Mouse (Mus musculus) erythroblast, embryonic 14.5 days (primary cell): ENCODE data around the gene Mtmr4. TPM values are rescaled to one million over a fixed set of nuclear protein-coding genes. Genes with fewer than 3 reads are reported as not detected.

Source experiments
- H3K27me3 ChIP-seq: 2 replicates; pipeline ENCODE4 v1.6.1; 2012; ENCODE audit warnings: inconsistent platforms; ENCODE audit not compliant: control insufficient read depth
- H3K36me3 ChIP-seq: 2 replicates; pipeline ENCODE4 v1.6.1; 2012; ENCODE audit warnings: mild to moderate bottlenecking, inconsistent platforms; ENCODE audit not compliant: control insufficient read depth
- H3K4me1 ChIP-seq: 2 replicates; pipeline ENCODE4 v1.6.1; 2012; ENCODE audit warnings: inconsistent platforms; ENCODE audit not compliant: control insufficient read depth
- H3K4me3 ChIP-seq: replicated peaks from 2 replicates; pipeline ENCODE3; 2012; ENCODE audit warnings: moderate library complexity, mild to moderate bottlenecking, inconsistent platforms
- H3K9me3 ChIP-seq: 2 replicates; pipeline ENCODE4 v1.6.1; 2012; ENCODE audit warnings: low read length, inconsistent platforms, mixed read lengths; ENCODE audit not compliant: control insufficient read depth
- GATA1 ChIP-seq: IDR thresholded peaks from 2 replicates; pipeline ENCODE4 v1.6.1; 2012; ENCODE audit warnings: low read length, inconsistent platforms, mixed read lengths
- TAL1 ChIP-seq: IDR thresholded peaks from 3 replicates; pipeline ENCODE4 v1.6.1; 2012; ENCODE audit warnings: low read length, inconsistent platforms, mixed read lengths
- polyA plus RNA-seq: library from polyadenylated mRNA; stranded (reverse); fragments of >175 nt; gene quantifications from 2 replicates; pipeline ENCODE4 v1.2.3, GENCODE M21; 2012

Mtmr4 gene
- polyA plus RNA-seq, 1 experiment, result 0.20 TPM

GRCm38 (mm10) chr11:87623160-87623559, 31.2 kb downstream of the Mtmr4 start:
- H3K4me1 ChIP-seq, result peaks cover 23% of the 10 kb centered on the region
- H3K27me3 ChIP-seq, result no peaks in the 10 kb centered on the region
- peaks cover 19% of the 10 kb centered on the region for H3K36me3 ChIP-seq

GRCm38 (mm10) chr11:87629859-87630258, 37.9 kb downstream of the Mtmr4 start:
- TF ChIP-seq TAL1 (no peak), GATA1 (no peak)
- Histone ChIP-seq H3K27me3 (no peaks in the 10 kb centered on the region), H3K36me3 (no peaks in the 10 kb centered on the region; the same call in 1 of the 2 replicates), H3K4me1 (peaks cover 3% of the 10 kb centered on the region), H3K4me3 (no peak overlapping the region), H3K9me3 (no peaks in the 10 kb centered on the region)

More at GRCm38 (mm10) chr11:87623160-87623559, 31.2 kb downstream of the Mtmr4 start:
- no peak for TF ChIP-seq GATA1
- no peak for TF ChIP-seq TAL1
- Histone ChIP-seq H3K9me3 (no peaks in the 10 kb centered on the region), H3K4me3 (no peak overlapping the region)

GRCm38 (mm10) chr11:87638793-87639192, 46.8 kb downstream of the Mtmr4 start:
- H3K4me1 ChIP-seq, result peaks cover 12% of the 10 kb centered on the region
- peak overlapping the region; percentile 64 for H3K4me3 ChIP-seq
- no peaks in the 10 kb centered on the region for H3K9me3 ChIP-seq
- H3K27me3 ChIP-seq, result no peaks in the 10 kb centered on the region
- TF ChIP-seq TAL1 (no peak), GATA1 (no peak)
- H3K36me3 ChIP-seq, result no peaks in the 10 kb centered on the region

GRCm38 (mm10) chr11:87639206-87639605, 47.2 kb downstream of the Mtmr4 start:
- Histone ChIP-seq H3K9me3 (no peaks in the 10 kb centered on the region), H3K4me1 (peaks cover 12% of the 10 kb centered on the region)

GRCm38 (mm10) chr11:87642865-87643264, 50.9 kb downstream of the Mtmr4 start:
- Histone ChIP-seq H3K27me3 (no peaks in the 10 kb centered on the region), H3K4me3 (no peak overlapping the region), H3K4me1 (peaks cover 14% of the 10 kb centered on the region), H3K36me3 (no peaks in the 10 kb centered on the region), H3K9me3 (no peaks in the 10 kb centered on the region)
- TF ChIP-seq TAL1 (no peak), GATA1 (no peak)

More at GRCm38 (mm10) chr11:87639206-87639605, 47.2 kb downstream of the Mtmr4 start:
- no peak for TF ChIP-seq GATA1
- no peak for TF ChIP-seq TAL1
- peak overlapping the region; percentile 64 for H3K4me3 ChIP-seq
- no peaks in the 10 kb centered on the region for H3K27me3 ChIP-seq
- H3K36me3 ChIP-seq, result no peaks in the 10 kb centered on the region

GRCm38 (mm10) chr11:87654693-87655092, 62.7 kb downstream of the Mtmr4 start:
- no peak overlapping the region for H3K4me3 ChIP-seq
- no peak for TF ChIP-seq GATA1
- no peak for TF ChIP-seq TAL1
- no peaks in the 10 kb centered on the region for H3K36me3 ChIP-seq
- H3K4me1 ChIP-seq, result no peaks in the 10 kb centered on the region; the same call in 1 of the 2 replicates
- H3K27me3 ChIP-seq, result no peaks in the 10 kb centered on the region
- no peaks in the 10 kb centered on the region for H3K9me3 ChIP-seq

GRCm38 (mm10) chr11:87659216-87659615, 67.3 kb downstream of the Mtmr4 start:
- Histone ChIP-seq H3K9me3 (no peaks in the 10 kb centered on the region), H3K27me3 (peaks cover 16% of the 10 kb centered on the region), H3K4me3 (no peak overlapping the region), H3K4me1 (peaks cover 8% of the 10 kb centered on the region), H3K36me3 (no peaks in the 10 kb centered on the region)
- TF ChIP-seq GATA1, result no peak
- no peak for TF ChIP-seq TAL1

GRCm38 (mm10) chr11:87662407-87662806, 70.4 kb downstream of the Mtmr4 start, which contains the start of gene Rnf43:
TSS of gene Rnf43 (plus strand) at chr11:87662722.
- H3K36me3 ChIP-seq, result no peaks in the 10 kb centered on the region
- H3K4me1 ChIP-seq, result peaks cover 10% of the 10 kb centered on the region
- H3K27me3 ChIP-seq, result peaks cover 21% of the 10 kb centered on the region
- no peaks in the 10 kb centered on the region for H3K9me3 ChIP-seq
- H3K4me3 ChIP-seq, result peak within 1 kb of the TSS; percentile 48
- TF ChIP-seq TAL1 (no peak), GATA1 (no peak)

- Histone ChIP-seq H3K9me3 (no peaks in the 10 kb centered on the region), H3K36me3 (no peaks in the 10 kb centered on the region), H3K4me1 (peaks cover 12% of the 10 kb centered on the region), H3K4me3 (peak overlapping the region; percentile 48), H3K27me3 (peaks cover 21% of the 10 kb centered on the region)
- TF ChIP-seq TAL1 (no peak), GATA1 (no peak)
Observed at GRCm38 (mm10) chr11:87662822-87663221, 70.9 kb downstream of the Mtmr4 start.

GRCm38 (mm10) chr11:87663948-87664347, 72.0 kb downstream of the Mtmr4 start:
- peak overlapping the region; percentile 42 for H3K4me3 ChIP-seq
- peaks cover 12% of the 10 kb centered on the region for H3K4me1 ChIP-seq
- H3K36me3 ChIP-seq, result no peaks in the 10 kb centered on the region
- H3K27me3 ChIP-seq, result peaks cover 21% of the 10 kb centered on the region
- TF ChIP-seq TAL1, result no peak
- TF ChIP-seq GATA1, result no peak
- H3K9me3 ChIP-seq, result no peaks in the 10 kb centered on the region
